ENCODE assay signal across 19 mouse cellular contexts in the genomic region with DNA sequence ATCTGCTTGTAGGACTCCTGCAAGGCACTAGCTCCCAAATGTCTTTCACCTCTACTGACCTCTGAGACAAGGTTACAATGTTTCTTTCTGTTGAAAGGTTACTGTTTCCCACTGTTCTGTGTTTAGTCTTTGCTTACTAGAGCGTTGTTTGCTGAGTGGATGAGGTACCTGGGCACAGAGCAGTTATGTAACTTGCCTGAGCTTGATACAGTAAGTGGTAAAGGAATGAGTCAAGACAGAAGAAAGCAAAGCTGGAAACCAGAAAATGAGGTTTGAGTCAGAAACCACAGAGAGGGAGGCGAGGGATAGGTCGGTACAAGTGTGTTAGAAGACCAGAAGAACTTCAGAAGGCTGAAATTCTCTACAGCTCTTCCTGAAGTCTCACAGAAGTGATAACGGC. TPM values are rescaled to one million over a fixed set of nuclear protein-coding genes. Genes with fewer than 3 reads are reported as not detected.
DNase-seq lines count a peak whose midpoint lies in the region; ATAC-seq lines count a peak whose summit lies in the region.
"Had no signal": no experiment of that assay in that cellular context is flagged by ENCODE, and none has a peak within 500 bp of the region (broad histone marks: within the 10 kb centered on the region; RNA-seq: fewer than 3 reads in every experiment).

No protein-coding gene starts in this region.

- peak; percentile 82 for ATAC-seq in CD4-positive, CD25-positive, alpha-beta regulatory T cell, adult 4 months
- ATAC-seq in inflammation-experienced regulatory T-cells, adult 6 months, result peak; percentile 77
- ATAC-seq: forebrain, postnatal 0 days; intestine, embryonic 15.5 days had no signal

- peak; percentile 16 for DNase-seq in urinary bladder, postnatal 14 days (ENCODE audit: low spot score)
- no peak for DNase-seq in urinary bladder, postnatal 10 days (ENCODE audit: low spot score)
- DNase-seq in heart, postnatal 25 days (ENCODE audit: low spot score), result no peak
- no peak for DNase-seq in embryo, embryonic 11 days
- DNase-seq in left cerebral cortex, postnatal 10 days (ENCODE audit: extremely low spot score in 1 of 2, low spot score in 2 of 2), result no peak
- DNase-seq: adrenal gland, postnatal 25 days; cerebellum, adult 11 months; cerebellum, postnatal 25 days; forebrain, postnatal 0 days; heart, postnatal 10 days; layer of hippocampus, postnatal 36 days; left cerebral cortex, postnatal 4 days; liver; lung, postnatal 36 days; right cerebral cortex, adult 18-20 months; thymus, postnatal 25 days had no signal

- intact Hi-C loops in heart, postnatal 25 days (cut with DNase I), result no loop called here
- intact Hi-C loops in left cerebral cortex, postnatal 10 days (cut with DNase I), result no loop called here

RNA-seq across cellular contexts. Expression of a gene that starts 5.8 kb away (rescaled TPM):
- 10 to 100 TPM; 43.5 to 50.2 TPM for polyA plus RNA-seq in CD4-positive, CD25-positive, alpha-beta regulatory T cell, adult 4 months (2017; shearing (Covaris generic))
- 10 to 100 TPM; 52.3 to 61.9 (median 55.5) TPM for polyA plus RNA-seq in inflammation-experienced regulatory T-cells, adult 6 months (2017; shearing (Covaris generic))
- 10 to 100 TPM; 18.1 to 20.4 TPM for total RNA-seq in heart, postnatal 25 days (2021)
- 10 to 100 TPM; 15.8 to 16.2 TPM for total RNA-seq in left cerebral cortex, postnatal 10 days (2021)

RNA-seq across cellular contexts. Expression of a gene that starts 21.0 kb away (rescaled TPM):
- 10 to 100 TPM; 18.9 to 21.5 TPM for polyA plus RNA-seq in CD4-positive, CD25-positive, alpha-beta regulatory T cell, adult 4 months (2017; shearing (Covaris generic))
- 10 to 100 TPM; 13.8 to 21.9 (median 20.6) TPM for polyA plus RNA-seq in inflammation-experienced regulatory T-cells, adult 6 months (2017; shearing (Covaris generic))
- total RNA-seq in heart, postnatal 25 days (2021), result 10 to 100 TPM; 16.8 to 18.1 TPM
- total RNA-seq in left cerebral cortex, postnatal 10 days (2021), result 10 to 100 TPM; 41.2 to 47.4 TPM
